Mouse (Mus musculus): ENCODE measurements around the gene Hist1h2bg.
A peak's percentile ranks its signal among the peaks of the same experiment; 100 is the strongest.

Gene Hist1h2bg

GRCm38 (mm10) chr13:23611638-23612037 lies 40.4 kb downstream of the Hist1h2bg start:
- DNase-seq (ENCODE audit: low spot score in 2 of 2): no peak

- DNase-seq (ENCODE audit: low spot score in 2 of 2): no peak
These were observed 49.0 kb downstream of the Hist1h2bg start for GRCm38 (mm10) chr13:23620056-23620732.

GRCm38 (mm10) chr13:23620733-23621531 lies 49.7 kb downstream of the Hist1h2bg start, which contains the start of gene Hist1h2be:
Hist1h2be (minus strand) TSS chr13:23621124.
- DNase-seq (ENCODE audit: low spot score in 2 of 2): peak; percentile 71 to 74
